Mouse (Mus musculus) small intestine, adult 2 months (tissue): ENCODE results near the gene Unc119.

Experiments used
- CTCF ChIP-seq: fragments of 200-500 bp; IDR thresholded peaks from 2 replicates; pipeline ENCODE4 v1.5.1; 2012; ENCODE audit warnings: low read depth, mild to moderate bottlenecking, control low read depth, inconsistent platforms, low read length, moderate library complexity, mixed read lengths; ENCODE audit not compliant: insufficient replicate concordance, insufficient read length; ENCODE audit errors: extremely low read depth
- POLR2A ChIP-seq: fragments of 200-500 bp; IDR thresholded peaks from 2 replicates; pipeline ENCODE4 v1.6.1; 2012; ENCODE audit warnings: low read depth, mild to moderate bottlenecking, control low read depth, inconsistent platforms, low read length, moderate library complexity

DNA sequence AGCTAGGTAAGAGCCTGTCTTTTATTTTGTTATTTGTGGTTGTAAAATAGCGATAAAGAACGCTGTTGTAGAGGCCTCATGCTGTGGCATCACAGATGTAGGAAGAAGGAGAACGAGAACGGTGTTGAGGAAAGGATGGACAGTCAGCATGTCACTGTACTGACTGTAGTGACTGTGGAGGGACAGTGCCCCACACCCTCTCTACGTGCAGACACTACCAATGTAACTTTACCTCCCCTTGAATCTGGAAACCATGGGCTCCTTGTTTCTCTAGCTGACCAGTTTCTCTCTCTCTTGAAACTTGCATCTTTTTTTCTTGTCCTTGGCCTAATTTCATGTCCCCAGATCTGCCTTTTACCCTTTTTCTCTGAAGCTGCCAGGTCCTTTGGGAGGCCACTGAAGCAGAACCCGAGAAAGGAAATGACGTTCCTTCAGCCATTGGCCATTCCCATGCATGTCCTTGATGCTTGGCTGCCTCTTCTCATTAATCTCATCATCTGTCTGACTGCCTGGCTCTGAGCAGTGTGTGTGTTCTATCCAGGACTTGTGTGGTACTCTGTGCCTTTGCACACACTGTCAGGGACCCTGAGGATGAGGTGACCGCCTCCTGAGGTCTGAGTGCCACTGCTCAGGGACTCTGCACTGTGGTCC lies 32.3 kb upstream of the Unc119 start:
- TF ChIP-seq CTCF (no peak), POLR2A (no peak)
